Mouse (Mus musculus) MEL (cell line): ENCODE results near the gene Cd40.

Source experiments
- BHLHE40 ChIP-seq: IDR thresholded peaks from 2 replicates; pipeline ENCODE4 v1.6.1; 2012; ENCODE audit warnings: low read depth, mild to moderate bottlenecking, inconsistent platforms, low read length, improper control_type of control experiment, borderline replicate concordance
- CTCF ChIP-seq, 3 experiments: IDR thresholded peaks in 2 of 3; conservative IDR thresholded peaks in 1 of 3; 2 replicates each; pipeline ENCODE4 v1.5.1; 2011 to 2012; ENCODE audit warnings: low read length in 3 of 3, low read depth in 2 of 3, mild to moderate bottlenecking in 2 of 3, improper control_type of control experiment in 1 of 3, inconsistent platforms in 1 of 3, mixed read lengths in 1 of 3, moderate library complexity in 1 of 3; ENCODE audit not compliant: control insufficient read depth in 1 of 3, insufficient read depth in 1 of 3, poor library complexity in 1 of 3, severe bottlenecking in 1 of 3
- MAFK ChIP-seq: IDR thresholded peaks from 2 replicates; pipeline ENCODE4 v1.6.1; 2011; ENCODE audit warnings: low read depth, mild to moderate bottlenecking, low read length, improper control_type of control experiment, borderline replicate concordance
- MXI1 ChIP-seq: IDR thresholded peaks from 2 replicates; pipeline ENCODE4 v1.6.1; 2011; ENCODE audit warnings: mild to moderate bottlenecking, low read depth, low read length, improper control_type of control experiment
- RAD21 ChIP-seq: IDR thresholded peaks from 2 replicates; pipeline ENCODE4 v1.6.1; 2011; ENCODE audit warnings: mild to moderate bottlenecking, low read depth, low read length, improper control_type of control experiment
- TBP ChIP-seq: IDR thresholded peaks from 2 replicates; pipeline ENCODE4 v1.8.0; 2011; ENCODE audit warnings: low read depth, low read length, improper control_type of control experiment
- USF1 ChIP-seq: IDR thresholded peaks from 2 replicates; pipeline ENCODE4 v1.6.1; 2014; ENCODE audit warnings: low read depth, mild to moderate bottlenecking, inconsistent platforms, low read length, improper control_type of control experiment, moderate library complexity

GRCm38 (mm10) chr2:165068806-165069205, 13.4 kb downstream of the Cd40 start:
- TF ChIP-seq RAD21 (no peak), USF1 (no peak), CTCF (IDR thresholded peaks at IDR 0.05 in 2 of 3, conservative IDR thresholded peaks at IDR 0.05 in 1 of 3; ENCODE audit: control insufficient read depth in 1 of 3, insufficient read depth in 1 of 3, low read depth in 2 of 3, low read length in 3 of 3, poor library complexity in 1 of 3, severe bottlenecking in 1 of 3) (no peak), MXI1 (no peak), TBP (no peak), MAFK (no peak), BHLHE40 (no peak)
